Mouse (Mus musculus): Measurements from ENCODE around the gene Gm43518.

Gm43518 gene

GRCm38 (mm10) chr5:123977231-123977630 lies 50.0 kb downstream of the Gm43518 start:
- no peak for DNase-seq (ENCODE audit: low read depth in 2 of 2, low spot score in 2 of 2)

GRCm38 (mm10) chr5:123978131-123978530 lies 50.9 kb downstream of the Gm43518 start:
- no peak for DNase-seq (ENCODE audit: low read depth in 2 of 2, low spot score in 2 of 2)

GRCm38 (mm10) chr5:123979221-123979979 lies 52.2 kb downstream of the Gm43518 start:
- DNase-seq (ENCODE audit: low read depth in 2 of 2, low spot score in 2 of 2) = no peak

DNA sequence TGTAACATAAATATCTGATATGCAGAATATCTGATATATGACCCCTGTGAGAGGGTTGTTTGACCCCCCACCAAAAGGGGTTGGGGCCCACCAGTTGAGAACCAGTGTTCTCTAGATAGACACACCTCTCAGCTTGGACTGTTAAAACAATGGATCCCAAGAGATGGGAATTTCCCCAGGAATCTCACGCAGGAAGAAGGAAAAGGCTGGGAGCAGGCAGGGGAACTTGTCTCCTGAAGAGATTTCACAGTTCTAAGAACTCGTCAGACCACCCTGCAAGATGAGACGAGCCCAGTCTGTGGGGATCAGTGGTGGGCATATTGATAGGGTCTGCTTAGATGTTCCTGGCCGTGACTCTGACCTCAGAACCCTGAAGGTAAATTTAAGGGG lies 52.8 kb downstream of the Gm43518 start:
- no peak for DNase-seq (ENCODE audit: low read depth in 2 of 2, low spot score in 2 of 2)

GRCm38 (mm10) chr5:123980521-123981249 lies 53.5 kb downstream of the Gm43518 start:
- no peak for DNase-seq (ENCODE audit: low read depth in 2 of 2, low spot score in 2 of 2)

GRCm38 (mm10) chr5:123981250-123981554 lies 54.0 kb downstream of the Gm43518 start:
- no peak for DNase-seq (ENCODE audit: low read depth in 2 of 2, low spot score in 2 of 2)

- no peak for DNase-seq (ENCODE audit: low read depth in 2 of 2, low spot score in 2 of 2)
Measured at GRCm38 (mm10) chr5:123982838-123983237, 55.6 kb downstream of the Gm43518 start.

- DNase-seq (ENCODE audit: low read depth in 2 of 2, low spot score in 2 of 2) = no peak
Measured at GRCm38 (mm10) chr5:123985434-123985833, 58.2 kb downstream of the Gm43518 start.

- no peak for DNase-seq (ENCODE audit: low read depth in 2 of 2, low spot score in 2 of 2)
Measured at GRCm38 (mm10) chr5:123986925-123987324, 59.7 kb downstream of the Gm43518 start.

GRCm38 (mm10) chr5:123987511-123987910 lies 60.3 kb downstream of the Gm43518 start:
- no peak for DNase-seq (ENCODE audit: low read depth in 2 of 2, low spot score in 2 of 2)
